ENCODE assay signal across 8 mouse cellular contexts in the genomic region with DNA sequence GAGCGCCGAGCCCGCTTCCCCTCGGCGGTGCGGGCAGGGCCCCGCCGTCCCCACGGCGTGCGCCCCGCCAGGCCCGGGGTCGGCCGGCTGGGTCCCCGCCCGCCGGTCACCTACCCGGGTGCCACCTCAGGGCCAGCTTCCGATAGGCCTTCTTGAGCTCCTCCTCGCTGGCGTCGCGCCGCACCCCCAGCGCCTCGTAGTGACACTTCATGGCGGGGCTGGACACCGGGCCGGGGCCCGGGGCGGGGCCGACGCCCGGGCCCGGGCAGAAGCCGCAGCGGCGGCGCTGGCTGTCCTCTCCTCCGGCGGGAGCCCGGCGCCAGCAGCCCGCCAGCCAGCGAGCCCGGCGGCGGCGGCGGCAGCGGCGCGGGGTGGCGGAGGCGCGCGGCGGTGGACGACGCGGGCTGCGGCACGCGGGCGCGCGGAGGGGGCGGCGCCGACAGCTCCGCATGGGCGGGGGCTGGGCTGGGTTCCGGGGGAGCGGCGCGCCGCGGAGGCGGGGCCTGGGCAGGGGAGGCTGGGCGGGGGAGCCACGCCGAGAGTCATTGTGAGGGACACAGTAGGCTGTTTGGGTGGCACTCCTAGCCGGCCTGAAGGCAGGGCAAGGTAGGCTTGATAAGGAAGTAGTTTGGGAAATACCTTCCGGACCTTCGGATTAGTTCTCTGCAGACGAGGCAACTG. TPM values are rescaled to one million over a fixed set of nuclear protein-coding genes. Genes with fewer than 3 reads are reported as not detected.
DNase-seq lines count a peak whose midpoint lies in the region; ATAC-seq lines count a peak whose summit lies in the region.

Dnajc21 (minus strand) TSS at position 366 of the 681 bp plus-strand sequence.

- H3K27me3 ChIP-seq in hindbrain, embryonic 14.5 days (ENCODE audit: control insufficient read depth, insufficient read depth, low read length): no peaks in the 10 kb centered on the region
- H3K27me3 ChIP-seq in megakaryocyte, embryonic 14.5 days (replicated peaks): no peaks in the 10 kb centered on the region

- under 1% methylated on average over 56 of the region's 87 CpGs for WGBS in hindbrain, embryonic 14.5 days

- ATAC-seq in hindbrain, embryonic 14.5 days (ENCODE audit: low FRiP score): peak; percentile 97

- peak within 1 kb of the TSS; percentile 82 for H3K9ac ChIP-seq in hindbrain, embryonic 14.5 days

- H3K4me2 ChIP-seq in hindbrain, embryonic 14.5 days (replicated peaks): peak within 1 kb of the TSS; percentile 87

- H3K36me3 ChIP-seq in hindbrain, embryonic 14.5 days (replicated peaks; ENCODE audit: control insufficient read depth, insufficient read depth): peaks cover 9% of the 10 kb centered on the region
- H3K36me3 ChIP-seq in megakaryocyte, embryonic 14.5 days (replicated peaks; ENCODE audit: low read length): peaks cover 21% of the 10 kb centered on the region

- peak within 1 kb of the TSS; percentile 74 for H3K27ac ChIP-seq in hindbrain, embryonic 14.5 days

- H3K4me1 ChIP-seq in hindbrain, embryonic 14.5 days (replicated peaks; ENCODE audit: control insufficient read depth, insufficient read depth, low read length): peaks cover 12% of the 10 kb centered on the region
- peaks cover 32% of the 10 kb centered on the region for H3K4me1 ChIP-seq in megakaryocyte, embryonic 14.5 days

- H3K4me3 ChIP-seq in hindbrain, embryonic 14.5 days (replicated peaks; ENCODE audit: low read length): peak within 1 kb of the TSS; percentile 96
- H3K4me3 ChIP-seq in megakaryocyte, embryonic 14.5 days (replicated peaks): peak within 1 kb of the TSS; percentile 94

- DNase-seq in ZHBTc4 (ENCODE audit: low read depth, low spot score): peak; percentile 95
- peak; percentile 92 to 95 for DNase-seq in cerebellum, postnatal 25 days
- peak; percentile 38 to 55 for DNase-seq in frontal cortex, postnatal 25 days (ENCODE audit: low spot score in 2 of 2)
- DNase-seq in hindbrain, embryonic 14.5 days (ENCODE audit: low spot score): peak; percentile 80
- DNase-seq in left cerebral cortex, adult 8-10 months (ENCODE audit: low spot score in 2 of 2): peak; percentile 52 to 71
- DNase-seq in right cerebral cortex, adult 2 months (ENCODE audit: low spot score in 2 of 2): peak; percentile 62 to 71
- DNase-seq in urinary bladder, postnatal 14 days (ENCODE audit: low spot score): peak; percentile 89

- H3K9me3 ChIP-seq in hindbrain, embryonic 14.5 days (ENCODE audit: control insufficient read depth, low read length): no peaks in the 10 kb centered on the region
- no peaks in the 10 kb centered on the region for H3K9me3 ChIP-seq in megakaryocyte, embryonic 14.5 days

RNA-seq across cellular contexts. Expression of gene Dnajc21, which starts in this region (rescaled TPM):
- 12.5 and 13.0 TPM in 2 replicates for polyA plus RNA-seq in hindbrain, embryonic 14.5 days (2014; fragmentation: Nextera tagmentation; extraction: Ambion mirVana)
- 10 to 100 TPM; 22.3 to 27.0 (median 24.7) TPM for total RNA-seq in left cerebral cortex, adult 8-10 months (2022)
- polyA plus RNA-seq in megakaryocyte, embryonic 14.5 days (2012; ENCODE audit: insufficient read depth, low replicate concordance): 4.1 and 12.6 TPM in 2 replicates

Comparison
In these comparisons a context has a peak if more than half of its experiments do, and no peak if none do; other contexts are left out.
1. Peak in every context shown above with its lines: DNase-seq, ATAC-seq, H3K4me3 ChIP-seq and H3K27ac ChIP-seq.